Mouse (Mus musculus) splenic B cell, adult 2 months (primary cell): ENCODE measurements around the gene Fgd5.

ENCODE experiments used
- DNase-seq: peaks from one replicate; pipeline ENCODE4 v3.0.0-alpha.2; 2011; ENCODE audit warnings: low read depth, low spot score
- H3K27me3 ChIP-seq: 2 replicates; pipeline ENCODE4 v1.6.1; 2012; ENCODE audit warnings: mild to moderate bottlenecking, low read length, moderate library complexity, mixed read lengths; ENCODE audit not compliant: control insufficient read depth, poor library complexity, insufficient read depth, severe bottlenecking
- H3K36me3 ChIP-seq: 2 replicates; pipeline ENCODE4 v1.6.1; 2012; ENCODE audit warnings: mild to moderate bottlenecking, low read length, moderate library complexity, mixed read lengths; ENCODE audit not compliant: control insufficient read depth, poor library complexity, insufficient read depth, severe bottlenecking

The Fgd5 gene

DNA sequence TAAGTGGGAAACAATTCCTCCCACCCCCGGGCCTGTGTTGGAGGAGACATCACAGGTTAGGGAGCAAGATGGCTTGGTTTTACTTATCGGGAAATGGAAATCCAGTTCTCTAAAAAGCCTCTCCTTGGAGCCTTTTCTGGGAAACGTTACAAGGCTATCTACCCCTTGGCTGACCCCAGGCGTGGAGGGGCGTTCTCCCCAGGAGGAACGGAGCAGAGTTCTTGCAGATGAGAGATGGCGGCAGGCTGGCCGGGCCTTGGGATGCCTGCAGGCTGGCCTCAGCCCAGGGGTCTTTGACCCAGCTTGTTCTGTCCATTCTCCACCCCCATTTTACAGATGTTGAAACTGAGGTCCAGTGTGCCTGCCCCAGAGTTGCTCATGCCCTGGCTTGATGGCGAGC lies 42.4 kb downstream of the Fgd5 start:
- Histone ChIP-seq H3K36me3 (no peaks in the 10 kb centered on the region), H3K27me3 (no peaks in the 10 kb centered on the region)
- no peak for DNase-seq

DNA sequence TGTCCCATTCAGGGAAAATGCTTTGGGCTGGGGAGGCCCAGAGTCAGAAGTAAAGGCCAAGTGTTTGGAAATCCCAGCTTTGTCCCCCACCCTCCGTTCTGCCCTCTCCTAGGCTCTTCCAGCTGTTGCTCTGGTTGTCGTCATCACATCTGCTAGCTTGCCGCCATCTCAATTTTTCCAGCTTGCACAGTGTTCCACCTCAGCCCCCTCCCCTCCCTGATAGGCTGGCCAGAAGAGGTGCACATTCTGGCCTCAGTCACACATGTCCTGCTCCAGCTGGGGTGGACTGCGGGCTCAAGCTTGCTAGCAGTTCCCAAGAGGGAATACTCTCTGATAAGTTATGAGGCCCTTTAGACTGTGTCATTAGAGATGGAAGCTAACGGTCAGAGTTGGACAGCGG lies 42.8 kb downstream of the Fgd5 start:
- H3K36me3 ChIP-seq = no peaks in the 10 kb centered on the region
- H3K27me3 ChIP-seq = no peaks in the 10 kb centered on the region

DNA sequence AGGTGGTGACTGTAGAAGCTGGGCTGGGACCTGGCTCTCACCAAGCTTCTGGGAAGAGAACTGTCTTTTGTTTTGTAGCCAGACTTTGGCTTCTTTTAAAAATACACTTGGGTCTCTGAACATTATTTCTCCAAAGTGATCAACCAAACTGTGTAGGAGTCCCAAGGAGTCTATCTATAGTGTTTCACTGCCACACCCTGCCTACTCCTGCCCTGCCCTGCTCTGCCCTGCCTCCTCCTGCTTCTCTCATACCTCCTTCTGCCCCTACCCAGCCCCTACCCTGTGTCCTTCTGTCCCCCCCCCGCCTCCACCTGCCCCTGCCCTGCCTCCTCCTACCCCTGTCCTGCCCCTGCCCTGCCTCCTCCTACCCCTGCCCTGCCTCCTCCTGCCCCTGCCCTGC lies 46.6 kb downstream of the Fgd5 start:
- no peaks in the 10 kb centered on the region for H3K36me3 ChIP-seq
- H3K27me3 ChIP-seq = no peaks in the 10 kb centered on the region
- DNase-seq = no peak

More for the DNA sequence above, 42.8 kb downstream of the Fgd5 start:
- no peak for DNase-seq

DNA sequence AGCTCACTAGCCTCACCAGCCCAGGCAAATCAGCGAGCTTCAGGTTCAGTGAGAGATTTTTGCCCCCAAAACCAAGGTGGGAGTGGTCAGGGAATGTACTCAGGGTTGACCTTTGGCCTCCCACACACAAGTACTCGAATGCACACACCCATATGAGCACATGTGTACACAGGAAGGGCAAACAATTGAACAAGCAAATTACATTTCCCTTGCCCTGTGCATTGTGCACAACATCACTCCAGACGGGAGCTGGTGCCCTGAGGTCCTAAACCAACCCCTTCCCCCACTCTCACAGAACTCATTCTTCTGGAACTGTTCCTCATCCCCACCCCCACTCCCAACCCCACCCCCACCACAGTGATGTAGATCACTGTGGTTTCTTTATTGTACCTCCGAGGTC lies 48.7 kb downstream of the Fgd5 start:
- no peak for DNase-seq
- no peaks in the 10 kb centered on the region for H3K27me3 ChIP-seq

DNA sequence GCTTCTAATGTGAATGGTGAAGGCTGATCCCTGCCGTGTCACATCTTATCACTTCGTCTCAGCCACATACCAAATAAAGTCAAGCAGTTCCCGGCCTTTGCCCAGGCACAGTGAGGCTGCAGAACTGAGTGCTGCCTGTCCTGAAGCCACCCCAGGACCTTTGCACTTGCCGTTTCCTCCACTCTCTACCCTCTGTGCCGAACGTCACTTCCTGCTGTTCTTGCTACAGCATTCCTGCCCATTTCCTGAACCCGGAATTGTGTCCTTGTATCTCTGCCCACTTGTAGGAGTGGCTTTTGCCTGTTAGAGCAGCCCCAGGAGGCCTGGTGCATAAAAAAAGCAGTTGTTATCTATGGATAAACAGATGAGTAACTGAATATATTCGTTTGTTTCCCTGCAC lies 52.0 kb downstream of the Fgd5 start:
- no peak for DNase-seq
- H3K36me3 ChIP-seq = no peaks in the 10 kb centered on the region
- H3K27me3 ChIP-seq = no peaks in the 10 kb centered on the region

More for the DNA sequence above, 48.7 kb downstream of the Fgd5 start:
- no peaks in the 10 kb centered on the region for H3K36me3 ChIP-seq

DNA sequence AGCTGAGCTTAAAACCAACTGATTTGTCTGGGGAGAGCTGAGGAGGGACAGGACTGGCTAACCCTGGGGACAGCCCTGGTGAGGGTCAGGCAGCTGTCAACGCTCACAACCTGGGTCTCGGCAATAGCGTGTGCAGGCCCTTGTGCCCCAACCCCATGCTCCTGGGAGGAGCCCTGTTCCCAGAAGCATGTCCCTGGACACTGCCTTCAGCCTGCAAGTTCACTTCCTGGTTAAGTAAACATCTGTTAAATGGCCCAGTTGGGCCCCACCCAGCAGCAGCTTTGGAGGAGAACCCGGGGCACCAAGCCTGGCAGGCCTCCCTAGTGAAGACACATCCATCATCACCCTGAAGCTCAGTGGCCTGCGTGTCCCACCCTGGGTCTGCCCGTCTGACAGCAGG lies 56.0 kb downstream of the Fgd5 start:
- H3K36me3 ChIP-seq = no peaks in the 10 kb centered on the region
- no peak for DNase-seq

DNA sequence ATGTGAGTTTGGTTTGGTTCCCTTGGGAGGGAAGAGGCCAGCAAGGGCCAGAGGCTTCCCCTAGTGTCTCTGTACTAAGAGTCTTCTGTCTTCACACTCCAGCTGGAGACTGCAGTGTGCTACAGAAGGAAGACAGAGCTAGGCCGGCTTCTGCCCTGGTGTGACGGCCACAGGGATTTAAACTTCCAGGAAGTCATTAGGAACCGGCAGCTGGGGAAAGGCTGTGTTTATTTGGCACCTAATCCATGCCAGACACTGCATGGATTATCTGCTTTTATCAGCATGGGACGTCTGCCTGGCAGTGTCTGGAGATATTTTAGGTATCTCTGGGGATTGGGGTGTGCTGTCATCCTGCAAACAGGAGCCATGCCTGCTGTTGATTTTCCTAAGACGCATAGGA lies 57.7 kb downstream of the Fgd5 start:
- Histone ChIP-seq H3K27me3 (no peaks in the 10 kb centered on the region), H3K36me3 (no peaks in the 10 kb centered on the region)

More for the DNA sequence above, 56.0 kb downstream of the Fgd5 start:
- no peaks in the 10 kb centered on the region for H3K27me3 ChIP-seq

DNA sequence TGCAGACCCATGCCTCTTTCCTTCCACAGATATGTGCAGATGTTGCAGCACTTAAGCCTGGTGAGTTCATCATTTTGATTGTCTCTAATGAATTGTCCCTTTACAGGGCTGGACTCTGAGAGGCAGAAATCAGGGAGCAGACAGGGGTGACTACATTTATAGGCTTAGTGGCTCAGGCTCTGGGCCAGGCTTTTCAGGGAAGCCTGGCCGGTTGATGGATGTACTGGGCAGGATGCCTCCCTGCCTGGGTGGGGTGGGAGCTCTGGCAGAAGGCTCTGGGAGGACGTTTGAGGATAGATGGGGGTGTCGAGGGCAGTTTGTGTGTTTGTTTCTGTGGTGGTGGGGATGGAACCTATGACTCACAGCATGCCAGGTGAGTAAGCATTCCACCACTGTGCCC lies 59.5 kb downstream of the Fgd5 start:
- DNase-seq = no peak
- H3K27me3 ChIP-seq = no peaks in the 10 kb centered on the region
- no peaks in the 10 kb centered on the region for H3K36me3 ChIP-seq

More for the DNA sequence above, 57.7 kb downstream of the Fgd5 start:
- no peak for DNase-seq

DNA sequence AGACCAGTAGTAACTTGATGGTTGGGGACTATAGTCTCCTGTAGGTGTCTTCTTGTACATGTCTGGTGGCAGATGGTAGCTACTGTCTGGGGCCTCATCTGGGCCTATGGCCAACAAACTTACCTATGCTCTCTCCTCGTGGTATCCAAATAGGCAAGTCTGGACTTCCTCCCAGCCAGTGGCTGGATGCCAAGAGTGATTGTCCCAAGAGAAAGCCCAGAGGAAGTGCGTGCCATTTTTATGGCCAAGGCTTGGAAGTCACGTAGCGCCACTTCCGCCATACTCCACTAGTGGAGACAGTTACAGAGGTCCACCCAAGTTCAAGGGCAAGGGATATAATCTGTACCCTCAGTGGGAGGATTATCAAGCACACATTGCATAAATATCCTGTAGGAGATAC lies 62.6 kb downstream of the Fgd5 start:
- no peaks in the 10 kb centered on the region for H3K36me3 ChIP-seq
- H3K27me3 ChIP-seq = no peaks in the 10 kb centered on the region
- DNase-seq = no peak

DNA sequence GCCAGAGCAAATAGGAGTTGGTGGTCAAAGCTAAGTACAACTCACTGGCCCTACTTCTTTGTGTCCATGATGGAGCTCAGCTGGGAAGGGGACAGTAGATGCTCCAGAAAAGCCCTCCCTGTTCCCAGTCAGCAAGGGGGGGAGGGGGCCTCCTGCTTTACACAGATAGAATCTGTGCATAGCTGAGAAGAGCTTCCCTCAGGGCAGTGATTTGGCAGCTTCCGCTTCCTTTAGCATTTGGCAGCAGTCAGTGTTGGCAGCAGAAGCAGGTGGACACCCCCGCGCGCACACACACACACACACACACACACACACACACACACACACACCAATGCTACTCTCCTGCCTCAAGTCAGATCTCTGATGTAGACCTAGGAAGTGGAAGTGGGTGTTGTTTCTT lies 63.4 kb downstream of the Fgd5 start:
- Histone ChIP-seq H3K36me3 (no peaks in the 10 kb centered on the region), H3K27me3 (no peaks in the 10 kb centered on the region)
- no peak for DNase-seq

DNA sequence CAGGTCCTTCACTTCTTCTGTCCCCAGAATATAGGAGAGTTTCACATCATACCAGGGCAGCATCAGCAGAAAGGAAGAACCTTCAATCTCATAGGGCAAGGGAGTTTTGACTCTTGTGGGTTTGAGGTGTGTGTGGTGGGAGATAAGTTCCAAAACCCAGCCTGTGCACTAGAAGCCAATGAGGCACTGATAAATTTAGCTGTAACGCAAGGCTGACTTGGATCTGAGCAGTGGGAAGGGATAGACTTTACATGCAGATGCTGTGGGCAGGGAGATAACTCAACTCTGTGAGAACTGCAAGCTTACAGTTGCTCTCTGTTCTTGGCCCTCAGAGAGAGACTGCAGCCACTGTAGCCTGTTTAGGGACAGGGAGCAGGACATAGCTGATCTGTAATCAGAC lies 64.2 kb downstream of the Fgd5 start:
- Histone ChIP-seq H3K36me3 (no peaks in the 10 kb centered on the region), H3K27me3 (no peaks in the 10 kb centered on the region)
- no peak for DNase-seq

DNA sequence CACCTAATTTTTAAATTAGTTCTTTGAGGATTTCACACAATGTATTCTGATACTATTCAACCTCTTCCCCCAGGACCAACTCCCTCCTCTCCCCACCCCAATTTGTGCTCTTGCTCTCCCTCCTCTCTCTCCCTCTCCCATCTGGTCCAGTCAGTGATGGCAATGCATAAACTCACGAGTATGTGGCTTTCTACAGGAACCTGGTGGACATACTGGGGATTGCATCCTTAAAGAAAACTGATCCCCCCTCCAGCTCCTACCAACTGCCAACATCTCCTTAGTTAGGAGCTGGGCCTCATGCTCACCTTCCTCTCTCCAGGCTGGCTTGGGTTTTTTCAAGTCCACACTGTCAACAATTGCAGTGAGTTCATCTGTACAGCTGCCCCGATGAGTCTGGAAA lies 79.1 kb downstream of the Fgd5 start:
- no peaks in the 10 kb centered on the region for H3K27me3 ChIP-seq
- no peaks in the 10 kb centered on the region for H3K36me3 ChIP-seq
- peak; percentile 16 for DNase-seq

DNA sequence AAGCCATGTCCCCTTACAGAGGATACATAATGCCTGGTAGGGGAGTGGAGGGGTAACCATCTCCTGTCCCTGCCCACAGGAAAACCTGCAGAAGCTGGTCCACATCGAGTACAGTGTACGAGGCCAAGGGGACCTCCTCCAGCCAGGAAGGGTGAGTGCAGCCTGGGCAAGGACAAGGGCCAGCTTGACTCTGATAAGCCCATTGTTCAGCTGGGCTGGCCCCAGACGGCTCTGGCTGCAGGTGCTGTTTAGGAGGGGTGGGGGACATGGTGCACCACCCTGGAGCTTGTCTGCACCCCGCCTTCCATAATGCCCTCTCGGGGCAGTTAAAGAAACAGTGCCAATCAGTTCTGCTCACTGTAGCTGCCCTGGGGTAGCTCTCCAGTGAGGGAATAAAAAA lies 83.0 kb downstream of the Fgd5 start:
- Histone ChIP-seq H3K27me3 (no peaks in the 10 kb centered on the region), H3K36me3 (no peaks in the 10 kb centered on the region)
- no peak for DNase-seq

DNA sequence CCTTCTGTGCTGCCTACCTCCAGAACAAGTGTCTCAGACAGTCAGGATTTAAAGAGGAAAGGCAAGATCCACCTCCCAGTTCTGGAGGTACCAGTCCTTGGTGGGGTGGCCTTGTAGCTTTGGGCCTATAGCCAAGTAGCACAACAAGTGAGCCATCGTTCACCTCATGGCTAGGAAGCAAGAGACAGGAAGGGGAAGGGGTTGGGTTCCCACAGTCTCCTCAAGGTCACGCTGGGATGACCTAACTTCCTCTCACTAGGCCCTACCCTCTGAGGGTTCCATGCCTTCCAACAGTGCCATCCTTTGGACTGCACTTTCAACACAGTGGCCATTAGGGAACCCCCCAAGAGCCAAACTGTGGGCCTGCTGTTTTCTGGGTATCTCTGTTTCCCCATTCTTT lies 84.8 kb downstream of the Fgd5 start:
- H3K27me3 ChIP-seq = no peaks in the 10 kb centered on the region
- no peaks in the 10 kb centered on the region for H3K36me3 ChIP-seq
- no peak for DNase-seq

DNA sequence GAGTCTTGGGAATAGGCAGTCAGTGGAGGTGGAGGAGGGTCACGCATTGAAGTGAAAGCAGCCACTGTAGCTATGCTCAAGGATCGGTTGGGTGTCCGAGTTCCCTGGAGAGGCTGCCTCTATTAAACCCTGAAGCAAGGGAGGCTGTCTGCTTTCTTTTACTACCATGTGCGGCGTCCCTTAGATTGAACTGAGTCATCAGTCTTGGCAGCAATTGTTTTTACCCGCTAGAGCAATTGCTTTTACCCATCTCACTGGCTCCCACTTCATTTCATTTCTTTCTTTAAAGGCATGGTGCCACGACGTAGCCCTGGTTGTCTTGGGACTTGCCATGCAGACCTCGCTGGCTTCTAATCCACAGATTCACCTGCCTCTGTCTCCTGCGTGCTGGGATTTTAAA lies 85.4 kb downstream of the Fgd5 start:
- no peaks in the 10 kb centered on the region for H3K36me3 ChIP-seq
- no peaks in the 10 kb centered on the region for H3K27me3 ChIP-seq
- DNase-seq = no peak

DNA sequence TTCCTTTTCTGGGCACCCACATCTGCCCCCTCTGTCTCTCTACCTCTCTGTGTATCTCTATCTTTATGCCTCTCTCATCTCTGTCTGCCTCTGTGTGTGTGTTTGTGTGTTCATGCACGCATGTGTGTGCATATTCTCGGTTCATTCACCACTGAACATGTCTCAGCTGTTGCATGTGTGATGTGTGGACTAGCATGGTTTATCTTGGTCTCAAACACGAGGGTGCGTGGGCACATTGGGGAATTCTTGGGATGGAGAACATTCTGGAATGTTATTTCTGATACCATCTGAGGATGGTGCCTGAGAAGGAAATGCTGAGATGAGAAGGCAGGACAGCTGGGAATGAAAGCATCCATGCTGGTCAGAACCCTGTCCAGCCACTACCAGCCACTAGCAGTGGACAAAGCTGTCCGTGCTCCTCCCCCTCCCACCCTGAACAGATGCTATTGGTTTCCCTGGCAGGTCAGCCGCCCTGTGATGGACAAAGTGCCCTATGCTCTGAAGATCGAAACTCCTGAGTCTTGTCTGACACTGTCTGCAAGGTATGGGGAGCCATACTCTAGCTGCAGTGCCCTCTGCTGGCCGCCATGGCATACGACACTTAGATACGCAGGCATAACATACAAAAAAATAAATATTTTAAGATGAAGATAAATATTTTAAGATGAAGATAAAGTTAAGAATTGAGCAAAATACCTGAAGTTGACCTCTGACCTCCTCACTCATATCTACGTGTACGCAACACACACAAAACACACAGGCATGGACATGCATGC lies 87.2 kb downstream of the Fgd5 start:
- no peaks in the 10 kb centered on the region for H3K27me3 ChIP-seq
- peak; percentile 44 for DNase-seq
- no peaks in the 10 kb centered on the region for H3K36me3 ChIP-seq
